Mouse (Mus musculus) MEL (cell line): ENCODE results near the gene Sox5. TPM values are rescaled to one million over a fixed set of nuclear protein-coding genes. Genes with fewer than 3 reads are reported as not detected.

ENCODE experiments used
- DNase-seq: peaks from one replicate; pipeline ENCODE4 v3.0.0; 2011; ENCODE audit warnings: low read depth, low spot score
- H3K27ac ChIP-seq: 2 replicates; pipeline ENCODE4 v1.5.1; 2012; ENCODE audit warnings: low read depth, mild to moderate bottlenecking, control low read depth, low read length, moderate library complexity; ENCODE audit not compliant: control insufficient read depth
- H3K27me3 ChIP-seq, 2 experiments: fragments of 150-350 bp in 1 of 2; sonication (generic) in 1 of 2; 2 replicates each; pipeline ENCODE4 v1.6.1; 2012; ENCODE audit warnings: low read length in 2 of 2, mild to moderate bottlenecking in 2 of 2, improper control_type of control experiment in 1 of 2, moderate library complexity in 1 of 2; ENCODE audit not compliant: insufficient read depth in 2 of 2, control insufficient read depth in 1 of 2
- H3K36me3 ChIP-seq, 2 experiments: 2 replicates each; pipeline ENCODE4 v1.6.1; 2012 to 2014; ENCODE audit warnings: low read length in 2 of 2, improper control_type of control experiment in 1 of 2, inconsistent platforms in 1 of 2, mild to moderate bottlenecking in 1 of 2; ENCODE audit not compliant: insufficient read depth in 2 of 2, control insufficient read depth in 1 of 2
- H3K4me1 ChIP-seq, 2 experiments: fragments of 150-350 bp in 1 of 2; sonication (generic) in 1 of 2; 2 replicates each; pipeline ENCODE4 v1.6.1; 2012; ENCODE audit warnings: low read length in 2 of 2, improper control_type of control experiment in 1 of 2, mild to moderate bottlenecking in 1 of 2; ENCODE audit not compliant: insufficient read depth in 2 of 2, control insufficient read depth in 1 of 2
- H3K4me3 ChIP-seq, 2 experiments: fragments of 150-350 bp in 1 of 2; sonication (generic) in 1 of 2; 2 replicates each; pipeline ENCODE4 v1.5.1; 2012; ENCODE audit warnings: low read depth in 2 of 2, low read length in 2 of 2, mild to moderate bottlenecking in 2 of 2, moderate library complexity in 2 of 2, control low read depth in 1 of 2, improper control_type of control experiment in 1 of 2; ENCODE audit not compliant: control insufficient read depth in 1 of 2, insufficient read depth in 1 of 2
- H3K79me2 ChIP-seq: 2 replicates; pipeline ENCODE4 v1.6.1; 2012; ENCODE audit warnings: mild to moderate bottlenecking, low read length, moderate library complexity; ENCODE audit not compliant: control insufficient read depth, poor library complexity, insufficient read depth
- H3K9ac ChIP-seq: 2 replicates; pipeline ENCODE4 v1.6.1; 2012; ENCODE audit warnings: low read depth, mild to moderate bottlenecking, control low read depth, low read length, moderate library complexity; ENCODE audit not compliant: control insufficient read depth, poor library complexity, severe bottlenecking
- H3K9me3 ChIP-seq: fragments of 150-350 bp; sonication (generic); replicated peaks from 2 replicates; pipeline ENCODE4 v1.6.1; 2012; ENCODE audit warnings: mild to moderate bottlenecking, low read length, improper control_type of control experiment, moderate library complexity; ENCODE audit not compliant: insufficient read depth
- BHLHE40 ChIP-seq: IDR thresholded peaks from 2 replicates; pipeline ENCODE4 v1.6.1; 2012; ENCODE audit warnings: low read depth, mild to moderate bottlenecking, inconsistent platforms, low read length, improper control_type of control experiment, borderline replicate concordance
- CHD2 ChIP-seq: IDR thresholded peaks from 2 replicates; pipeline ENCODE4 v1.6.1; 2011; ENCODE audit warnings: low read length, improper control_type of control experiment
- E2F4 ChIP-seq: IDR thresholded peaks from 2 replicates; pipeline ENCODE4 v1.6.1; 2011; ENCODE audit warnings: low read depth, low read length, improper control_type of control experiment, borderline replicate concordance
- GABPA ChIP-seq: IDR thresholded peaks from 2 replicates; pipeline ENCODE4 v1.6.1; 2012; ENCODE audit warnings: low read depth, mild to moderate bottlenecking, inconsistent platforms, low read length, improper control_type of control experiment, moderate library complexity
- GATA1 ChIP-seq: IDR thresholded peaks from 2 replicates; pipeline ENCODE4 v1.6.1; 2011; ENCODE audit warnings: low read depth, low read length, improper control_type of control experiment
- HCFC1 ChIP-seq: IDR thresholded peaks from 2 replicates; pipeline ENCODE4 v1.6.1; 2012; ENCODE audit warnings: low read depth, mild to moderate bottlenecking, inconsistent platforms, low read length, improper control_type of control experiment, moderate library complexity
- JUND ChIP-seq: IDR thresholded peaks from 2 replicates; pipeline ENCODE4 v1.6.1; 2011; ENCODE audit warnings: low read depth, mild to moderate bottlenecking, improper control_type of control experiment, low read length
- KAT2A ChIP-seq: conservative IDR thresholded peaks from 2 replicates; pipeline ENCODE4 v1.6.1; 2012; ENCODE audit warnings: low read depth, low read length, improper control_type of control experiment, inconsistent platforms
- MYB ChIP-seq: IDR thresholded peaks from 2 replicates; pipeline ENCODE4 v1.6.1; 2011; ENCODE audit warnings: mild to moderate bottlenecking, low read depth, low read length, improper control_type of control experiment
- POLR2A ChIP-seq, 2 experiments: IDR thresholded peaks; 2 replicates each; pipeline ENCODE4 v1.6.1; 2011 to 2012; ENCODE audit warnings: low read length in 2 of 2, mild to moderate bottlenecking in 2 of 2, control low read depth in 1 of 2, improper control_type of control experiment in 1 of 2, low read depth in 1 of 2, moderate library complexity in 1 of 2; ENCODE audit not compliant: control insufficient read depth in 1 of 2, insufficient read depth in 1 of 2, poor library complexity in 1 of 2
- RCOR1 ChIP-seq: IDR thresholded peaks from 2 replicates; pipeline ENCODE4 v1.6.1; 2012; ENCODE audit warnings: low read depth, mild to moderate bottlenecking, inconsistent platforms, low read length, improper control_type of control experiment
- USF1 ChIP-seq: IDR thresholded peaks from 2 replicates; pipeline ENCODE4 v1.6.1; 2014; ENCODE audit warnings: low read depth, mild to moderate bottlenecking, inconsistent platforms, low read length, improper control_type of control experiment, moderate library complexity
- USF2 ChIP-seq, 2 experiments: IDR thresholded peaks; 2 replicates each; pipeline ENCODE4 v1.6.1; 2011 to 2012; ENCODE audit warnings: improper control_type of control experiment in 2 of 2, low read length in 2 of 2, borderline replicate concordance in 1 of 2, inconsistent platforms in 1 of 2, low read depth in 1 of 2, mild to moderate bottlenecking in 1 of 2; ENCODE audit not compliant: insufficient read depth in 1 of 2
- ZNF384 ChIP-seq: IDR thresholded peaks from 2 replicates; pipeline ENCODE4 v1.6.1; 2012; ENCODE audit warnings: low read depth, mild to moderate bottlenecking, inconsistent platforms, low read length, improper control_type of control experiment
- polyA plus RNA-seq, 2 experiments: library from polyadenylated mRNA; stranded (reverse) in 1 of 2; unstranded in 1 of 2; fragments of >175 nt in 1 of 2; fragments of >200 nt in 1 of 2; gene quantifications; 2 replicates each; pipeline versions ENCODE4 v1.2.1 to v1.2.4; 2012; ENCODE audit warnings: low replicate concordance in 2 of 2, low read depth in 1 of 2; ENCODE audit not compliant: insufficient read length in 2 of 2, insufficient read depth in 1 of 2, missing spikeins in 1 of 2
- total RNA-seq: library from RNA; depleted of rRNA; stranded (reverse); fragments of 300-350 nt; gene quantifications from 2 replicates; pipeline ENCODE4 v1.2.3, GENCODE M21; 2012

Sox5 gene
- total and polyA plus RNA-seq, 3 experiments: 0.19 to 3.0 TPM; not detected in 1

- H3K36me3 ChIP-seq: no peaks in the 10 kb centered on the region
- H3K4me3 ChIP-seq: no peak overlapping the region
- no peaks in the 10 kb centered on the region for H3K4me1 ChIP-seq
- H3K27me3 ChIP-seq: no peaks in the 10 kb centered on the region
- TF ChIP-seq USF1: no peak
- no peaks in the 10 kb centered on the region for H3K79me2 ChIP-seq
- H3K9ac ChIP-seq: no peak overlapping the region
- no peak for DNase-seq
- no peak overlapping the region for H3K27ac ChIP-seq
- no peaks in the 10 kb centered on the region for H3K9me3 ChIP-seq
Measured at GRCm38 (mm10) chr6:144750197-144750596, 31.6 kb downstream of the Sox5 start.

- no peak overlapping the region for H3K4me3 ChIP-seq
- H3K9ac ChIP-seq: no peak overlapping the region
- no peaks in the 10 kb centered on the region for H3K9me3 ChIP-seq
- TF ChIP-seq HCFC1: no peak
- TF ChIP-seq RCOR1: no peak
- TF ChIP-seq USF2 (IDR thresholded peaks at IDR 0.05; ENCODE audit: borderline replicate concordance in 1 of 2, insufficient read depth in 1 of 2, low read depth in 1 of 2, low read length in 2 of 2): no peak
- no peak for TF ChIP-seq BHLHE40
- TF ChIP-seq USF1: no peak
- TF ChIP-seq JUND: no peak
- no peak for TF ChIP-seq ZNF384
- no peak for TF ChIP-seq GABPA
- TF ChIP-seq POLR2A (IDR thresholded peaks at IDR 0.05; ENCODE audit: control insufficient read depth in 1 of 2, insufficient read depth in 1 of 2, low read depth in 1 of 2, low read length in 2 of 2, poor library complexity in 1 of 2): no peak
- no peak for TF ChIP-seq KAT2A
- no peak for TF ChIP-seq MYB
- TF ChIP-seq GATA1: no peak
- TF ChIP-seq E2F4: no peak
- TF ChIP-seq CHD2: no peak
- no peaks in the 10 kb centered on the region for H3K79me2 ChIP-seq
- no peaks in the 10 kb centered on the region for H3K36me3 ChIP-seq
- H3K4me1 ChIP-seq: no peaks in the 10 kb centered on the region
- DNase-seq: no peak
- no peak overlapping the region for H3K27ac ChIP-seq
- no peaks in the 10 kb centered on the region for H3K27me3 ChIP-seq
Measured at GRCm38 (mm10) chr6:144746436-144746835, 35.3 kb downstream of the Sox5 start.

GRCm38 (mm10) chr6:144742559-144742958 lies 39.2 kb downstream of the Sox5 start:
- Histone ChIP-seq H3K9me3 (no peaks in the 10 kb centered on the region), H3K27me3 (no peaks in the 10 kb centered on the region), H3K4me1 (no peaks in the 10 kb centered on the region), H3K27ac (no peak overlapping the region), H3K9ac (no peak overlapping the region), H3K36me3 (no peaks in the 10 kb centered on the region), H3K4me3 (no peak overlapping the region), H3K79me2 (no peaks in the 10 kb centered on the region)
- TF ChIP-seq HCFC1: no peak
- TF ChIP-seq, all 39 proteins: peak for 0
- no peak for DNase-seq
